Mouse (Mus musculus) c-Kit-negative CD71-positive TER-119-positive erythroid progenitor cells, embryonic 14.5 days (primary cell): Measurements from ENCODE around the gene Iffo1.
A peak's percentile ranks its signal among the peaks of the same experiment; 100 is the strongest.

ENCODE experiments used
- DNase-seq: peaks from one replicate; pipeline ENCODE4 v3.0.0-alpha.2; 2013; ENCODE audit warnings: low read depth, low spot score

Gene Iffo1

GRCm38 (mm10) chr6:125145001-125145400, at the start of gene Iffo1:
Gene Iffo1, plus strand, starts transcription at chr6:125145241.
- DNase-seq = peak; percentile 83

GRCm38 (mm10) chr6:125095391-125096278, 49.4 kb upstream of the Iffo1 start, which contains the start of gene Chd4:
Gene Chd4, plus strand, starts transcription at chr6:125095981.
- DNase-seq = peak; percentile 72

- no peak for DNase-seq
Observed at GRCm38 (mm10) chr6:125096279-125096596, 48.8 kb upstream of the Iffo1 start.

- DNase-seq = no peak
Observed at GRCm38 (mm10) chr6:125096597-125097345, 48.3 kb upstream of the Iffo1 start.

- no peak for DNase-seq
Observed at GRCm38 (mm10) chr6:125097346-125097689, 47.7 kb upstream of the Iffo1 start.

GRCm38 (mm10) chr6:125097951-125098350, 47.1 kb upstream of the Iffo1 start:
- no peak for DNase-seq

- no peak for DNase-seq
Observed at GRCm38 (mm10) chr6:125098513-125098912, 46.5 kb upstream of the Iffo1 start.

GRCm38 (mm10) chr6:125099421-125099971, 45.5 kb upstream of the Iffo1 start:
- DNase-seq = no peak

- no peak for DNase-seq
Observed at GRCm38 (mm10) chr6:125101444-125101843, 43.6 kb upstream of the Iffo1 start.

- peak; percentile 86 for DNase-seq
Observed at GRCm38 (mm10) chr6:125104223-125104622, 40.8 kb upstream of the Iffo1 start.

- no peak for DNase-seq
Observed at GRCm38 (mm10) chr6:125107705-125108104, 37.3 kb upstream of the Iffo1 start.

GRCm38 (mm10) chr6:125109371-125109770, 35.7 kb upstream of the Iffo1 start:
- no peak for DNase-seq

GRCm38 (mm10) chr6:125110927-125111326, 34.1 kb upstream of the Iffo1 start:
- no peak for DNase-seq

- no peak for DNase-seq
Observed at GRCm38 (mm10) chr6:125112553-125112952, 32.5 kb upstream of the Iffo1 start.

GRCm38 (mm10) chr6:125119387-125119786, 25.7 kb upstream of the Iffo1 start:
- DNase-seq = no peak

- DNase-seq = no peak
Observed at GRCm38 (mm10) chr6:125128724-125129123, 16.3 kb upstream of the Iffo1 start.

GRCm38 (mm10) chr6:125129710-125130402, 15.2 kb upstream of the Iffo1 start:
- DNase-seq = no peak

- peak; percentile 84 for DNase-seq
Observed at GRCm38 (mm10) chr6:125131302-125132156, 13.5 kb upstream of the Iffo1 start, which contains the start of gene Nop2. Gene Nop2, plus strand, starts transcription at chr6:125131909.

- DNase-seq = no peak
Observed at GRCm38 (mm10) chr6:125132470-125132869, 12.6 kb upstream of the Iffo1 start.

GRCm38 (mm10) chr6:125137002-125137671, 7.9 kb upstream of the Iffo1 start:
- no peak for DNase-seq
